ENCODE assay signal across 11 mouse cellular contexts in the genomic region with DNA sequence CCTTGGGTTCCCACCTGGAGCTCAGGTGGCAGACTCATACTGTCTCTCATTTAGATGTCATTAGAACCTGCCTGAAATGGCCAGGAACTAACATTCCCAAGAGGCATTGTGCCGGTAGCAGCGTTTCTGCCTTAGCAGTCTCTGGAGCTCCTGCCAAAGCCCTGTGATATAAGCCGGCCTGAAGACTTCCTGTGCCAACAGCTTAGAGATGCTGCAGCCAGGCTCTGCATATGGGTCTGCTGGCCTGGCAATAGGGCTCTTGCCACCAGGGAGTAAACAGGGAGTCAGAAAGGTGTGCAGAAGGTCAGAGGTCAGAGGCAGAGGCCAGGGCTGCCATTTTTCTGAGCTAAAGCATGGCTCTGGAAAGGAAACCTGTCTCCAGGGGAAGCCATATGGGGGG. TPM values are rescaled to one million over a fixed set of nuclear protein-coding genes. Genes with fewer than 3 reads are reported as not detected.
A peak's percentile ranks its signal among the peaks of the same experiment; 100 is the strongest.
DNase-seq lines count a peak whose midpoint lies in the region; ATAC-seq lines count a peak whose summit lies in the region.
"Had no signal": no experiment of that assay in that cellular context is flagged by ENCODE, and none has a peak within 500 bp of the region (broad histone marks: within the 10 kb centered on the region; RNA-seq: fewer than 3 reads in every experiment).

No protein-coding gene starts in this region.

- no peak overlapping the region for H3K4me2 ChIP-seq in hindbrain, embryonic 12.5 days (replicated peaks)
- no peak overlapping the region for H3K4me2 ChIP-seq in limb, embryonic 15.5 days
- H3K4me2 ChIP-seq: midbrain, embryonic 12.5 days had no signal

- peaks cover 32% of the 10 kb centered on the region for H3K4me1 ChIP-seq in hindbrain, embryonic 10.5 days (replicated peaks)
- peaks cover 17% of the 10 kb centered on the region for H3K4me1 ChIP-seq in hindbrain, embryonic 12.5 days
- peaks cover 56% of the 10 kb centered on the region for H3K4me1 ChIP-seq in limb, embryonic 15.5 days
- H3K4me1 ChIP-seq: midbrain, embryonic 12.5 days had no signal

- no peak overlapping the region for H3K4me3 ChIP-seq in hindbrain, embryonic 10.5 days
- no peak overlapping the region for H3K4me3 ChIP-seq in hindbrain, embryonic 12.5 days
- H3K4me3 ChIP-seq in limb, embryonic 15.5 days: no peak overlapping the region
- H3K4me3 ChIP-seq: midbrain, embryonic 12.5 days had no signal

- H3K27ac ChIP-seq in hindbrain, embryonic 10.5 days: peak overlapping the region; percentile 66; the same call in 1 of the 2 replicates
- no peak overlapping the region for H3K27ac ChIP-seq in hindbrain, embryonic 12.5 days
- 0 out of 2 replicates have a peak overlapping the region, but pooled peaks have one; percentile 79 for H3K27ac ChIP-seq in limb, embryonic 15.5 days
- H3K27ac ChIP-seq: liver, embryonic 14.5 days; midbrain, embryonic 12.5 days had no signal

- ATAC-seq in hindbrain, embryonic 12.5 days (ENCODE audit: low FRiP score): no peak
- no peak for ATAC-seq in limb, embryonic 15.5 days (ENCODE audit: insufficient number of reproducible peaks, low FRiP score, low TSS enrichment, low read depth)
- no peak for ATAC-seq in monocyte, adult 5-6 weeks (replicated peaks; ENCODE audit: insufficient number of reproducible peaks, low FRiP score, low TSS enrichment, poor library complexity, severe bottlenecking)

- WGBS in hindbrain, embryonic 10.5 days: 75% methylated on average over 3 of the region's 3 CpGs
- WGBS in hindbrain, embryonic 12.5 days: 63% methylated on average over 3 of the region's 3 CpGs
- WGBS in limb, embryonic 15.5 days: 42% methylated on average over 3 of the region's 3 CpGs

- H3K9ac ChIP-seq in hindbrain, embryonic 12.5 days: no peak overlapping the region
- no peak overlapping the region for H3K9ac ChIP-seq in limb, embryonic 15.5 days
- H3K9ac ChIP-seq: liver, embryonic 14.5 days; midbrain, embryonic 12.5 days had no signal

- no peak for DNase-seq in hindbrain, embryonic 10.5 days (ENCODE audit: low spot score)
- peak; percentile 48 for DNase-seq in lung, postnatal 10 days
- DNase-seq in lung, postnatal 25 days (ENCODE audit: low spot score): no peak
- peak; percentile 74 for DNase-seq in cerebellum, adult 9-10 months
- DNase-seq: heart, postnatal 4 days; thymus, adult 2 months had no signal

- peaks cover 10% of the 10 kb centered on the region; the same call in 1 of the 2 replicates for H3K36me3 ChIP-seq in hindbrain, embryonic 10.5 days
- peaks cover 23% of the 10 kb centered on the region for H3K36me3 ChIP-seq in hindbrain, embryonic 12.5 days
- H3K36me3 ChIP-seq in limb, embryonic 15.5 days: 0 out of 2 replicates have a peak, but pooled peaks cover 3% of the 10 kb centered on the region

- H3K9me3 ChIP-seq in hindbrain, embryonic 10.5 days: no peaks in the 10 kb centered on the region
- no peaks in the 10 kb centered on the region for H3K9me3 ChIP-seq in hindbrain, embryonic 12.5 days (replicated peaks)
- H3K9me3 ChIP-seq in limb, embryonic 15.5 days: no peaks in the 10 kb centered on the region
- H3K9me3 ChIP-seq: midbrain, embryonic 12.5 days had no signal

- H3K27me3 ChIP-seq in hindbrain, embryonic 10.5 days (ENCODE audit: insufficient read depth, poor library complexity, severe bottlenecking): no peaks in the 10 kb centered on the region
- no peaks in the 10 kb centered on the region for H3K27me3 ChIP-seq in hindbrain, embryonic 12.5 days
- H3K27me3 ChIP-seq in limb, embryonic 15.5 days: peaks cover 7% of the 10 kb centered on the region; the same call in 1 of the 2 replicates
- H3K27me3 ChIP-seq: midbrain, embryonic 12.5 days had no signal

RNA-seq across cellular contexts. Expression of a gene that starts 33.2 kb away (rescaled TPM):
- 9.6 and 14.5 TPM in 2 replicates for polyA plus RNA-seq in hindbrain, embryonic 10.5 days (2016; fragmentation: Nextera tagmentation; extraction: Ambion mirVana)
- 20.6 and 24.2 TPM in 2 replicates for polyA plus RNA-seq in hindbrain, embryonic 12.5 days (2016; fragmentation: Nextera tagmentation; extraction: Ambion mirVana)
- 8.5 and 8.8 TPM in 2 replicates for polyA plus RNA-seq in limb, embryonic 15.5 days (2015; fragmentation: Nextera tagmentation; extraction: Ambion mirVana)
- 1.6 to 2.6 TPM in 2 of 3 replicates, not detected in the other for total RNA-seq in monocyte, adult 5-6 weeks (2017)

RNA-seq across cellular contexts. Expression of a gene that starts 51.2 kb away (rescaled TPM):
- 26.0 and 26.7 TPM in 2 replicates for polyA plus RNA-seq in hindbrain, embryonic 10.5 days (2016; fragmentation: Nextera tagmentation; extraction: Ambion mirVana)
- polyA plus RNA-seq in hindbrain, embryonic 12.5 days (2016; fragmentation: Nextera tagmentation; extraction: Ambion mirVana): 32.8 and 35.4 TPM in 2 replicates
- polyA plus RNA-seq in limb, embryonic 15.5 days (2015; fragmentation: Nextera tagmentation; extraction: Ambion mirVana): 112 and 135 TPM in 2 replicates
- total RNA-seq in monocyte, adult 5-6 weeks (2017): 1.9 to 5.8 TPM (median 2.8 TPM) in 3 replicates

Comparison
In these comparisons a context has a peak if more than half of its experiments do, and no peak if none do; other contexts are left out.
1. DNase-seq: peak in lung, postnatal 10 days (single experiment) and cerebellum, adult 9-10 months (single experiment); none in hindbrain, embryonic 10.5 days (single experiment) and lung, postnatal 25 days (single experiment).